Mouse (Mus musculus) liver, adult 2 months (tissue): Measurements from ENCODE around the gene Comt.

Experiments
- CTCF ChIP-seq: fragments of 200-500 bp; IDR thresholded peaks from 2 replicates; pipeline ENCODE4 v1.5.1; 2011; ENCODE audit warnings: low read depth, low read length, control low read depth
- POLR2A ChIP-seq: fragments of 200-500 bp; IDR thresholded peaks from 2 replicates; pipeline ENCODE4 v1.6.1; 2011; ENCODE audit warnings: low read length, control low read depth; ENCODE audit not compliant: insufficient read depth; ENCODE audit errors: extremely low read depth

GRCm38 (mm10) chr16:18383756-18384155 is 42.9 kb downstream of the Comt start:
- TF ChIP-seq CTCF (no peak), POLR2A (no peak)
